Mouse (Mus musculus) neural tube, embryonic 11.5 days (tissue): ENCODE data around the gene Dnm1. TPM values are rescaled to one million over a fixed set of nuclear protein-coding genes. Genes with fewer than 3 reads are reported as not detected.

Source experiments
- ATAC-seq: fragments of 200-750 bp; cut with Nextera tagmentation; 2 replicates; pipeline ENCODE4 v1.8.0; 2017; ENCODE audit warnings: moderate number of reproducible peaks, mild to moderate bottlenecking, moderate TSS enrichment, moderate library complexity; ENCODE audit not compliant: insufficient read depth, low FRiP score, low TSS enrichment
- DNase-seq: peaks from one replicate; pipeline ENCODE4 v3.0.0-alpha.2; 2015; ENCODE audit warnings: low spot score
- H3K27ac ChIP-seq: fragments of 300-500 bp; sonication (generic); 2 replicates; pipeline ENCODE4 v1.5.1; 2014; ENCODE audit warnings: low read depth, mild to moderate bottlenecking, low read length
- H3K27me3 ChIP-seq: fragments of 300-500 bp; sonication (generic); 2 replicates; pipeline ENCODE4 v1.6.1; 2014; ENCODE audit warnings: mild to moderate bottlenecking, low read length, mixed read lengths; ENCODE audit not compliant: control insufficient read depth, insufficient read depth
- H3K36me3 ChIP-seq: fragments of 300-500 bp; sonication (generic); 2 replicates; pipeline ENCODE4 v1.6.1; 2014; ENCODE audit warnings: mild to moderate bottlenecking, low read length, moderate library complexity, mixed read lengths; ENCODE audit not compliant: control insufficient read depth, insufficient read depth
- H3K4me1 ChIP-seq: fragments of 300-500 bp; sonication (generic); 2 replicates; pipeline ENCODE4 v1.6.1; 2014; ENCODE audit warnings: low read length, mixed read lengths; ENCODE audit not compliant: control insufficient read depth, insufficient read depth
- H3K4me2 ChIP-seq: fragments of 300-500 bp; sonication (generic); 2 replicates; pipeline ENCODE4 v1.6.1; 2014; ENCODE audit warnings: low read depth, mild to moderate bottlenecking, moderate library complexity
- H3K4me3 ChIP-seq: fragments of 300-500 bp; sonication (generic); 2 replicates; pipeline ENCODE4 v1.5.1; 2014; ENCODE audit warnings: low read depth, low read length
- H3K9ac ChIP-seq: fragments of 300-500 bp; sonication (generic); 2 replicates; pipeline ENCODE4 v1.6.1; 2014; ENCODE audit warnings: mild to moderate bottlenecking, low read length
- H3K9me3 ChIP-seq: fragments of 300-500 bp; sonication (generic); 2 replicates; pipeline ENCODE4 v1.6.1; 2016; ENCODE audit warnings: low read length; ENCODE audit not compliant: control insufficient read depth
- WGBS: fragments of 180-500 bp; shearing (Covaris S2); extraction: QIAGEN DNeasy Blood & Tissue Kit; methylation state at CpG from one replicate; pipeline ENCODE4 v1.1.7; 2014; 5-methylcytosine and 5-hydroxymethylcytosine counted together
- microRNA-seq: library from miRNA; unstranded; fragments of <30 nt; microRNA quantifications from one replicate; pipeline ENCODE4, GENCODE M21; 2016
- polyA plus RNA-seq: library from polyadenylated mRNA; unstranded; fragments of >200 nt; fragmentation: Nextera tagmentation; extraction: Ambion mirVana; gene quantifications from 2 replicates; pipeline ENCODE4 v1.2.1, GENCODE M21; 2014

Dnm1 gene
- polyA plus RNA-seq, 1 experiment from 2014 or later: 23.7 TPM

- Histone ChIP-seq H3K27ac (no peak overlapping the region), H3K4me2 (no peak overlapping the region)
Measured at GRCm38 (mm10) chr2:32275823-32276222, 77.3 kb downstream of the Dnm1 start.

GRCm38 (mm10) chr2:32260635-32261034 lies 92.5 kb downstream of the Dnm1 start:
- no peaks in the 10 kb centered on the region for H3K9me3 ChIP-seq
- H3K4me1 ChIP-seq: peaks cover 6% of the 10 kb centered on the region
- DNase-seq (peak; percentile 47), ATAC-seq (no peak)
- H3K4me3 ChIP-seq: no peak overlapping the region
- peaks cover 10% of the 10 kb centered on the region for H3K36me3 ChIP-seq
- 24% methylated on average over 4 of the region's 4 CpGs for WGBS
- H3K27ac ChIP-seq: no peak overlapping the region
- H3K27me3 ChIP-seq: no peaks in the 10 kb centered on the region
- no peak overlapping the region for H3K9ac ChIP-seq
- H3K4me2 ChIP-seq: no peak overlapping the region

More at GRCm38 (mm10) chr2:32275823-32276222, 77.3 kb downstream of the Dnm1 start:
- WGBS: 79% methylated on average over 3 of the region's 3 CpGs
- Histone ChIP-seq H3K9me3 (no peaks in the 10 kb centered on the region), H3K36me3 (peaks cover 14% of the 10 kb centered on the region), H3K9ac (no peak overlapping the region), H3K4me3 (no peak overlapping the region), H3K27me3 (no peaks in the 10 kb centered on the region), H3K4me1 (no peaks in the 10 kb centered on the region)
- DNase-seq (no peak), ATAC-seq (no peak)

GRCm38 (mm10) chr2:32259657-32260417 lies 93.3 kb downstream of the Dnm1 start, which contains the start of gene Uck1:
Gene Uck1 (minus strand): TSS chr2:32260159.
- DNase-seq (peak; percentile 92), ATAC-seq (peak; percentile 89)
- no peaks in the 10 kb centered on the region for H3K27me3 ChIP-seq
- peak within 1 kb of the TSS; percentile 77 for H3K4me3 ChIP-seq
- WGBS: 2% methylated on average over 59 of the region's 59 CpGs
- H3K4me2 ChIP-seq: peak within 1 kb of the TSS; percentile 73
- H3K36me3 ChIP-seq: peaks cover 10% of the 10 kb centered on the region
- H3K27ac ChIP-seq: 0 out of 2 replicates have a peak within 1 kb of the TSS, but pooled peaks have one; percentile 39
- H3K4me1 ChIP-seq: peaks cover 6% of the 10 kb centered on the region
- peak within 1 kb of the TSS; percentile 84 for H3K9ac ChIP-seq
- H3K9me3 ChIP-seq: no peaks in the 10 kb centered on the region

GRCm38 (mm10) chr2:32258887-32259533 lies 94.1 kb downstream of the Dnm1 start:
- peak overlapping the region; percentile 77 for H3K4me3 ChIP-seq
- no peaks in the 10 kb centered on the region for H3K27me3 ChIP-seq
- ATAC-seq (no peak), DNase-seq (no peak)
- H3K9ac ChIP-seq: peak overlapping the region; percentile 84
- H3K27ac ChIP-seq: no peak overlapping the region
- WGBS: 61% methylated on average over 6 of the region's 6 CpGs
- H3K36me3 ChIP-seq: peaks cover 13% of the 10 kb centered on the region
- peaks cover 6% of the 10 kb centered on the region for H3K4me1 ChIP-seq
- no peaks in the 10 kb centered on the region for H3K9me3 ChIP-seq
- H3K4me2 ChIP-seq: peak overlapping the region; percentile 73

Small RNA genes within 50 kb of the gene (microRNA-seq; reads per million reads assigned to microRNA genes)
- not detected for gene Gm23363
- 370 reads per million, percentile 66 among the genes with 10 or more reads in this experiment for gene Mir199b

Other genes with a start within 250 kb of the Dnm1 start
- 73.9 and 81.1 TPM in 2 replicates for gene Prrc2b, start 202.3 kb downstream of the Dnm1 start, polyA plus RNA-seq
- gene Pomt1, start 116.7 kb downstream of the Dnm1 start, polyA plus RNA-seq: 20.7 and 20.8 TPM in 2 replicates
- gene Uck1, start 93.2 kb downstream of the Dnm1 start, polyA plus RNA-seq: 66.1 and 68.9 TPM in 2 replicates
- 22.1 and 23.8 TPM in 2 replicates for gene Golga2, start 66.0 kb downstream of the Dnm1 start, polyA plus RNA-seq
- gene Swi5, start 65.3 kb downstream of the Dnm1 start, polyA plus RNA-seq: 330 and 385 TPM in 2 replicates
- 57.0 TPM in 2 replicates for gene Ciz1, start 1.0 kb downstream of the Dnm1 start, polyA plus RNA-seq
- 59.8 and 65.6 TPM in 2 replicates for gene 1110008P14Rik, start 28.6 kb upstream of the Dnm1 start, polyA plus RNA-seq
- gene Lcn2, start 34.9 kb upstream of the Dnm1 start, polyA plus RNA-seq: 0.25 and 0.51 TPM in 2 replicates
- gene Ptges2, start 42.6 kb upstream of the Dnm1 start, polyA plus RNA-seq: 25.6 and 33.6 TPM in 2 replicates
- 5.5 and 6.9 TPM in 2 replicates for gene Naif1, start 97.1 kb upstream of the Dnm1 start, polyA plus RNA-seq
- gene Slc25a25, start 98.1 kb upstream of the Dnm1 start, polyA plus RNA-seq: 28.1 and 33.5 TPM in 2 replicates
- gene Fam102a, start 182.0 kb upstream of the Dnm1 start, polyA plus RNA-seq: 13.1 and 13.2 TPM in 2 replicates
- gene Dpm2, start 217.5 kb upstream of the Dnm1 start, polyA plus RNA-seq: 110 and 111 TPM in 2 replicates
- 2.6 and 3.6 TPM in 2 replicates for gene Pip5kl1, start 221.5 kb upstream of the Dnm1 start, polyA plus RNA-seq
- gene 9430097D07Rik, start 222.3 kb upstream of the Dnm1 start, polyA plus RNA-seq: 0.25 and 0.58 TPM in 2 replicates
- gene St6galnac4, start 233.8 kb upstream of the Dnm1 start, polyA plus RNA-seq: 20.9 and 21.8 TPM in 2 replicates
- gene St6galnac6, start 246.4 kb upstream of the Dnm1 start, polyA plus RNA-seq: 4.8 and 5.1 TPM in 2 replicates